Mouse (Mus musculus) liver, embryonic 13.5 days (tissue): ENCODE measurements around the gene Rev3l. TPM values are rescaled to one million over a fixed set of nuclear protein-coding genes. Genes with fewer than 3 reads are reported as not detected.
A peak's percentile ranks its signal among the peaks of the same experiment; 100 is the strongest.
"Not testable (repeated sequence)": the region's sequence is repeated elsewhere in the genome, so short reads cannot be mapped to it uniquely, and the experiment has no call there.

Source experiments
- ATAC-seq: fragments of 200-750 bp; cut with Nextera tagmentation; 2 replicates; pipeline ENCODE4 v1.8.0; 2017; ENCODE audit warnings: low read depth, mild to moderate bottlenecking, moderate number of reproducible peaks, moderate library complexity
- DNase-seq: peaks from one replicate; pipeline ENCODE4 v3.0.0; 2022
- H3K27ac ChIP-seq: fragments of 300-500 bp; sonication (generic); 2 replicates; pipeline ENCODE4 v1.5.1; 2015; ENCODE audit warnings: moderate library complexity, mild to moderate bottlenecking, inconsistent platforms
- H3K27me3 ChIP-seq: fragments of 300-500 bp; sonication (generic); 2 replicates; pipeline ENCODE4 v1.6.1; 2015; ENCODE audit warnings: mild to moderate bottlenecking, inconsistent platforms
- H3K36me3 ChIP-seq: fragments of 300-500 bp; sonication (generic); 2 replicates; pipeline ENCODE4 v1.6.1; 2015; ENCODE audit warnings: mild to moderate bottlenecking, inconsistent platforms
- H3K4me1 ChIP-seq: fragments of 300-500 bp; sonication (generic); replicated peaks from 2 replicates; pipeline ENCODE4 v1.6.1; 2015; ENCODE audit warnings: inconsistent platforms
- H3K4me2 ChIP-seq: fragments of 300-500 bp; sonication (generic); 2 replicates; pipeline ENCODE4 v1.6.1; 2015; ENCODE audit warnings: inconsistent platforms, mild to moderate bottlenecking, moderate library complexity
- H3K4me3 ChIP-seq: fragments of 300-500 bp; sonication (generic); replicated peaks from 2 replicates; pipeline ENCODE4 v1.5.1; 2015; ENCODE audit warnings: mild to moderate bottlenecking, inconsistent platforms
- H3K9ac ChIP-seq: fragments of 300-500 bp; sonication (generic); 2 replicates; pipeline ENCODE4 v1.6.1; 2015; ENCODE audit warnings: mild to moderate bottlenecking, inconsistent platforms
- H3K9me3 ChIP-seq: fragments of 300-500 bp; sonication (generic); replicated peaks from 2 replicates; pipeline ENCODE4 v1.6.1; 2016; ENCODE audit warnings: inconsistent platforms
- WGBS: fragments of 180-500 bp; shearing (Covaris S2); methylation state at CpG from one replicate; pipeline ENCODE4 v1.1.7; 2015; ENCODE audit not compliant: insufficient replicate concordance; 5-methylcytosine and 5-hydroxymethylcytosine counted together
- polyA plus RNA-seq: library from polyadenylated mRNA; unstranded; fragments of >200 nt; fragmentation: Nextera tagmentation; extraction: Ambion mirVana; gene quantifications from 2 replicates; pipeline ENCODE4 v1.2.1, GENCODE M21; 2015

Gene Rev3l
- polyA plus RNA-seq, 1 experiment from 2014 or later = 3.1 TPM

- DNase-seq (no peak), ATAC-seq (no peak)
- Histone ChIP-seq H3K27ac (no peak overlapping the region), H3K4me3 (no peak overlapping the region), H3K36me3 (no peaks in the 10 kb centered on the region), H3K9ac (no peak overlapping the region), H3K27me3 (no peaks in the 10 kb centered on the region), H3K9me3 (no peaks in the 10 kb centered on the region), H3K4me1 (no peaks in the 10 kb centered on the region), H3K4me2 (peak overlapping the region; percentile 10; the same call in 1 of the 2 replicates)
- WGBS = 51% methylated on average over 13 of the region's 13 CpGs
Measured at GRCm38 (mm10) chr10:39908768-39909441, 177.0 kb downstream of the Rev3l start.

- DNase-seq = no peak
- Histone ChIP-seq H3K9ac (no peak overlapping the region), H3K27ac (no peak overlapping the region), H3K4me3 (no peak overlapping the region), H3K4me1 (no peaks in the 10 kb centered on the region), H3K9me3 (no peaks in the 10 kb centered on the region), H3K27me3 (no peaks in the 10 kb centered on the region), H3K4me2 (no peak overlapping the region), H3K36me3 (no peaks in the 10 kb centered on the region)
- ATAC-seq = no peak
Measured at GRCm38 (mm10) chr10:39912616-39913015, 180.7 kb downstream of the Rev3l start.

- not testable (repeated sequence) for H3K4me3 ChIP-seq, H3K27ac ChIP-seq, H3K36me3 ChIP-seq, H3K9me3 ChIP-seq, H3K4me2 ChIP-seq, H3K9ac ChIP-seq
- 42% methylated on average over 8 of the region's 8 CpGs for WGBS
- H3K4me1 ChIP-seq = peaks cover 11% of the 10 kb centered on the region; the same call in 1 of the 2 replicates
- DNase-seq = peak; percentile 9
- H3K27me3 ChIP-seq = peaks cover 32% of the 10 kb centered on the region
- ATAC-seq = peak; percentile 79
Measured at GRCm38 (mm10) chr10:39924556-39924955, 192.6 kb downstream of the Rev3l start.

Other genes starting within 250 kb of the Rev3l start
- gene Traf3ip2, start 119.2 kb upstream of the Rev3l start, polyA plus RNA-seq = 1.9 and 2.2 TPM in 2 replicates
- gene Mfsd4b4, start 167.1 kb downstream of the Rev3l start, polyA plus RNA-seq = 1.3 and 1.6 TPM in 2 replicates
- not detected in 2 replicates for gene Mfsd4b2, start 194.8 kb downstream of the Rev3l start, polyA plus RNA-seq
- 1.3 and 1.4 TPM in 2 replicates for gene Mfsd4b3, start 228.0 kb downstream of the Rev3l start, polyA plus RNA-seq